Mouse (Mus musculus) cerebellum, adult 9-10 months (tissue): ENCODE results near the gene Ripply3.

Source experiments
- DNase-seq: peaks from one replicate; pipeline ENCODE4 v3.0.0; 2022

Ripply3 gene

GRCm38 (mm10) chr16:94327781-94328711 is at the start of gene Ripply3:
Gene Ripply3, plus strand, starts transcription at chr16:94328420.
- DNase-seq = no peak

- no peak for DNase-seq
These were observed 44.2 kb upstream of the Ripply3 start for GRCm38 (mm10) chr16:94283972-94284371.

DNA sequence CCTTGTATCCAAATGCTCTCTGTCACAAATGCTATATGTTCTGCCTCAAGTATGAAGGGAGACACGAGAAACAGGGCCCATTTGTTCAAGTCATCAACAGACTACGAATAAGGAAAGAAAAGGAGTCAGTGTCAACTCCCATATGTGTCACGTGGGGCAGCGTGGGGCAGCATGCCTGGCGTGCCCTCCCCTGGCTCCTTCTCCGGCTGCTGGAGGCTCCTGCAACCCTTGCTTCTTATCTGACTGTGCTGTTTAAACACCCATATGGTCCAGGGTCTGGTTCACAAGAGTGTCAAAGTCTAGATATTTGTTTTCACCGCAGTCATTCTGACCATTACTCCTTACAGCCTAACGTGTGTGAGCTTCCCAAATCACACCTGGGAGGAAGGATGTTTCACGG is 40.4 kb upstream of the Ripply3 start:
- no peak for DNase-seq

DNA sequence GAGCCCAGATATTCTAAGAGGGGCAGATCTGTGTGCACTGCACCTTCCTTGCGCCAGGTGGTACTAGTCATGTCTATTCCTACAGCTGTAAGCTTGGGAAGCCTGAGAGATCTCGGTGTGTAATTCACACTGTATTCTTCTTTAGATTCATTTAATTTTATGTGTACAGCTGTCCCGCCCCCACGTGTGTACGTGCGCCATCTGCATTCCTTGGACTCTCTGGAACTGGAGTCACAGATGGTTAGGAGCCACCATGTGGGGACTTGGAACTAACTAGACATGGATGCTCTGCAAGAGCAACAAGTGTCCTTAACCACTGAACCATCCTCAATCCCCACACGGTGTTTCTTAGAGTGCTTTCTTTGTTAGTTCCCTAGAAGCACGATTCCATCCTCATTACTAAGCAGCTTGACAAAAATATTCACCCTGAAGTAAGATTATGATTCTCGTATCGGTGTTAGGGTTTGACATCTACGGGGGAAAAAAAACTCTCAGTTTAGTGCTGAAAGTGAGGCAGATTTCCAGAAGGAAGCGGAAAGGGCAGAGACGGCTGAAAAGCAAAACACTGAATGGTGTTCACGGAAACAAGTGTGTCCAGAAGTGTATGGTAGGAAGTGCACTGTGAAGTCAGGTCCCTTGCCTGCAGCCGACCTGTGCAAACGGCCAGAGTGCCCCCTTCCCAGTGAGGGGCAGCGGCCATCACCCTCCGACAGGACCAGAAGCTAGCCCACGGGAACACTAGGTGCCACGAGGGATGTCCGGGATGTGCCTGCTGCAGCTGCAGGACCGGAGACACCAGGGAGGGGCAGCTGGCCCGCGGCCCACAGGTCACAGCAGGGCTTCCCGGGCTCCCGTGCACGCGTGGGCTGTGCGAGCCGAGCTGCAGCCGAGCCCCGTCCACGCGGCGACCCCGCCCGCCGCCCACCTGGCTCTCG is 38.8 kb upstream of the Ripply3 start:
- DNase-seq = peak; percentile 75

GRCm38 (mm10) chr16:94290073-94290999 is 37.9 kb upstream of the Ripply3 start:
- DNase-seq = peak; percentile 88

DNA sequence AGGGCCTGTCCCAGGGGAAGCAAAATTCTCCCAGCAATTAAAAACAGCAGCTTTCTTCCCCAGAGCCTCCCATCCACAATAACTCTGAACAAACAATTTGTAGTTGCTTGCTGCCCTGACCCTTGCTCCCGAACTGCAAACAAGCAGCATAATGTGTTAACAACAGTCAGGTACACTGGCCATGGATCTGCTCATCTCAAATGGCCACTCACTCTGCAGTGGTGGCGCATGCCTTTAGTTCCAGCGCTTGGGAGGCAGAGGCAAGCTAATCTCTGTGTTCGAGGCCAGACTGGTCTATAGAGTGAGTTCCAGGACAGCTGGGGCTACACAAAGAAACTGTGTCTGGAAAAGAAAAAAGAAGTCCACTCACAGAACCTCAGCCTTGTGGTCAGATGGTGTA is 37.1 kb upstream of the Ripply3 start:
- no peak for DNase-seq

GRCm38 (mm10) chr16:94298081-94298480 is 30.1 kb upstream of the Ripply3 start:
- DNase-seq = no peak

- DNase-seq = no peak
These were observed 29.0 kb upstream of the Ripply3 start for GRCm38 (mm10) chr16:94299210-94299609.

- no peak for DNase-seq
These were observed 27.0 kb upstream of the Ripply3 start for GRCm38 (mm10) chr16:94301194-94301593.

DNA sequence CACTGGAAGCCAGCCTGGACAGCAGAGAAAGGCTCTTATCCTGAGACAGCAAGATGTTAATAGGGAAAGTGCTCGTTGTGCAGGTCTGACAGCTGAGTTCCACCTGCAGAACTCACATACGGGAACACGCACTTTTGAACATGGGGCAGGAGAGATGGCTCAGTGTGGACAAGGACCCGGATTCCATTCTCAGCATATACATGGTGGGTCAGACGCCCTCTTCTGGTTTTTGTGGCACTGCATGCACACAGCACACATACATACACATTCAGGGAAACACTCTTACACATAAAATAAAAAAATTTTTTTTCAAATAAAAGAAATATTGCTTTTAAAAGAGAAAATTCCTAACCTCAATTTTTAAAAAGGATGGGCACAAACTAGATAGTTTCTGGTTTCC is 26.5 kb upstream of the Ripply3 start:
- DNase-seq = no peak

DNA sequence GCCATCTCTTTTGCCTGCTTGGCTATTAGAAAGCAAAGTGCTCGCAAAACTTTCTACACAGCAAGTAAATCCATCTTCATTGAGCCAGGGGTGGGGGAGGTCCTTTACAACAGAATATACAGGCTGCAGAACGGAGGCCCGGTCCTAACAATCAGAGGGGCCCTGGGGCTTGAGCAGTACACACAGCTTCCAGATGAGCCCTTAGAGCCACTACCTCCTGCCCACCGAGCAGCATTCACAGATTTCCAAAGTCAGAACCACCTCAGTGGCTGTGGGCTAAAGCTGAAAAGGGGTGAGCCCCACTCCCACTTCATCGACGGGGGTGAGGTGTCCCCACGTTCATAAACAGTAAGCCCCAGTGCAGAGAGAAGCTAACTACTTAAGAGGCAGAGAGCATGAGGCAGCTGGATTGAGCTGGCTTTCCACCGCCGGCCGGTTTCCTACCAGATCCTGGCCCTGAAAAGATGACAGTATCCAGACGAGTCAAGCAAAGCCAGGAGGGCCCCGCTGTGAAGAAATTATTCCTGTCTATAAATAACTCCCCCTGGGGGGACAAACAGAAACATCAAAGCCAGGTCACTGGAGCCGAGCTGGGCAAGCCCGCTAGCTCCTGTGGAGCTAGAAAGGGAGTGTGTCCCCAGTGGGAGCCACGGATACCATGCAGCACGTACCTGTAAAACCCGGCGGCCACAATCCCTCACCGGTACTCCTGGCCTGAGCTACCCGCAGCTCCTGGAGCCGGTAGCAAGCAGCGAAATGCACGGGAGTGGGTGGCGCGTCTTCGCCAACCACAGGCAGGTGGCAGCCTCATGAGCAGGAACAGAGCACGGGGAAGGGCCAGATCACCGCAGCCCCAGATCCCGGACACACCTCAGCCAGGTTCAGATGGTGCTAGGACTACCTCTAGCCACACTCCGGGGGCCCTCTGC is 25.7 kb upstream of the Ripply3 start:
- peak; percentile 89 for DNase-seq

DNA sequence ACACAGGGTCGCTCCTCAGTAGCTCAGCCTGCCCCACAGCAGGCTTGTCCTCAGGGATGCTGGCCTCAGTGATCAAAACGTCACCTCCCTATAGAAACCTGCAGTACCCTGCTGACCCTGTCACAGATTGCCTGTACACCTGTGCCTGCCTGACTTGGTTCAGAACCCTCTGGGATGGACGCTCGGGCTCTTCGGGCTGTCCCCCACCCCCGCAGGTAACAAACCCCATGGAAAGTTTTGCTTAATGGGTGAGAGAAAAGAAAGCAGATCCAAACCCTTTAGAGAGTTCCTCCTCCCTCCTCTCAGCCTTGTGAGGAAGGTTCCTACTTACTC is 25.1 kb upstream of the Ripply3 start:
- no peak for DNase-seq

- peak; percentile 78 for DNase-seq
These were observed 20.7 kb upstream of the Ripply3 start for GRCm38 (mm10) chr16:94307526-94307925.

DNA sequence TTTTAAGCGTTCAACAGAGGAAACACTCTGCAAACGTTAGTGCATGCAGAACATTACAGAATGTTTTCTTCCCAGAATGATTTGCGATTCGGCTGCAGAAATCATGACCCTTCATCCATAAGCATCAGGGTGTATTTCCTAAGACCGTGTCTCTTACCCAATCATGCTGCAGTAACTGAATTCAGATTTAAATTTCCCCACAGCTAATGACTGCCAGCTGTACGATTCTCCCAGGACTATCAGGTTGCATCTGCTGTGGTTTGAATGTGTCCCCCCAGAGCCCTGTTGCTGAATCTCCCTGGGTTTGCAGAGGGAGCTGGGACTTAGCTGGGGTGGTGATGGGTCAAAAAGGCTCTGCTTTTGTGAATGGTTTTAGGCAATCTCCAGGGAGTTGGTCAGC is 20.3 kb upstream of the Ripply3 start:
- DNase-seq = no peak

GRCm38 (mm10) chr16:94309025-94309424 is 19.2 kb upstream of the Ripply3 start:
- DNase-seq = no peak

- DNase-seq = peak; percentile 57
These were observed 16.8 kb upstream of the Ripply3 start for GRCm38 (mm10) chr16:94311416-94311815.

DNA sequence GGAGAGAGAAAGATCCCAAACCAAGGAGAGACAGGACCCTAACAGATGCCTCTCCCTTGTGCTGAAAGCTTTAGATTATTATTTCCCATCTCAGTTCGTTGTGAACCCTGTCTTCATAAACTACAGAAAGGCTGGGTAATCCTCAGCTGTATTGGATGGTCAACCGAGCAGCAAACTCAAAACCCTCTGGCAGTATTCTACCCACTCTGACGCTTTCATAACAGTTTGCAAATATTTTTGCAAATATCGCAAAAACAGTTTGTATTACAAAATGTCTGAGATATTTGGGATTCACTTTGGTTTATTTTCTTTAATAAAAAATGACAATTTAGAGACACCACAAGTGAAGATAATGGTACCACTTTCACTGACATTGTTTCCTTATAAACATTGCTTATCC is 16.3 kb upstream of the Ripply3 start:
- peak; percentile 39 for DNase-seq

DNA sequence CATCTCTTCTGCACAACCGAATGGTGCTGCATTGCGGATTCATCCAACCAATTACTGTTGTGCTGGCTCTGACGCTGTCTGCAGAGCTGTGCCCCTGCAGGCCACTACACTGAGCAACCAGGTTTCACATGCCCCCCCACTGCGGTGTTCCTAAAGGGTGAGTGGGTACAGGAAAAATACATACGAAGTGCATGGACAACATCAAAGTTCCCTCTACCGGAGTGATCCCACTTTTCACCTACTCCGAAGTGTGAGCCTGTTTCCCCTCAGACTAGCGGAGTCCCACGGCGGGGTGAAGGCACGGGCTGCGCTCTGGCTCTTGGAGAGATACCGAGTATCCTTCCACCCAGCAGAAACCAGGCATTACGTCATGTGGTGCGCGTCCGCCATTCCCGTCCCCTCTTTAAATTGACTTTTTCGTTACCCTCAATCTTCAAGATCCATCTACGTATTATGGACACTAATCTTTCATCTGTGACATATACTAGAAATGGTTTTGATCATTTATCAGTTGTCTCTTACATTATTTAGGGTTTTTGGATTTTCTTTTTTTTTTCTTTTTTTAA is 15.5 kb upstream of the Ripply3 start:
- peak; percentile 96 for DNase-seq

DNA sequence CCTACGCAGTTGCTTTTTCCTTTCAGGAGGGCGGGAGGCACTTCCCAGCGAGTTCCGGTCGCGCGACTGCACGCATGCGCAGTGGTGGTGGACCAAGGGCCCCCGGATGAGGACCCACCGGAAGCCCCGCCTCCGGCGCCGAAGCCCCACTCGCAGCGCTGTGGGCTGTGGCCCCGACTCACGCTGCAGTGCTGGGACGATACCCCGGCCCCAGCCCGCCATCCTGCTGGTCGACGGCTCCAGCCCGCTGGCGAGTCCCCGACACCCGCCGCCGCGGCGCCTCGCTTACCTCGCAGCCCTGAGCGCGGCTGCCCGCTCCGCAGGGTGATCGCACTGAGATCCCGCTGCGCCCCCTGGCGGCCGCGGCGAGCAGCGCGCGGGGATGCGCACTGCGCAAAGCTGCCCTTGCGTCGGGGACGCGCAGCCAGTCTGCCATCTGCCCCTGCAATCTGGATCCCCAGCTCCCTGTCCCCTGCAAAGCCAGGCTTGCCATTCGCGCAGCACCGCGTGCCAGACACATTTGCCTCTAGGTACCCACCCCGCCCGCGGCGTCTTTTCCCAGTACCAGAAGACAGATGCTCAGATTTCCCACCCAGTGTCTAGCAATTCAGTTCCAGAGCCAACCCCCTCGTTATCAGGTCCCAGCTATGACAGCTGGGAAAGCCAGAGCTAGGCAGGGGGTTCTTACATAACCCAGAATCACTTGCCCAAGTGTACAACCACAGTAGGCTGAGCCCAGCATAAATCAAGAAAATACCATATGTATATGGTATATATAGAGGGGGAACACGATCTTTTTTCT is 14.8 kb upstream of the Ripply3 start, which contains the start of gene Hlcs:
TSS of gene Hlcs (minus strand) at position 343 of the 802 bp plus-strand sequence.
- DNase-seq = peak; percentile 98

- peak; percentile 61 for DNase-seq
These were observed 13.6 kb upstream of the Ripply3 start for GRCm38 (mm10) chr16:94314626-94315025.
